Mouse (Mus musculus): ENCODE data around the gene Klf11.

DNA sequence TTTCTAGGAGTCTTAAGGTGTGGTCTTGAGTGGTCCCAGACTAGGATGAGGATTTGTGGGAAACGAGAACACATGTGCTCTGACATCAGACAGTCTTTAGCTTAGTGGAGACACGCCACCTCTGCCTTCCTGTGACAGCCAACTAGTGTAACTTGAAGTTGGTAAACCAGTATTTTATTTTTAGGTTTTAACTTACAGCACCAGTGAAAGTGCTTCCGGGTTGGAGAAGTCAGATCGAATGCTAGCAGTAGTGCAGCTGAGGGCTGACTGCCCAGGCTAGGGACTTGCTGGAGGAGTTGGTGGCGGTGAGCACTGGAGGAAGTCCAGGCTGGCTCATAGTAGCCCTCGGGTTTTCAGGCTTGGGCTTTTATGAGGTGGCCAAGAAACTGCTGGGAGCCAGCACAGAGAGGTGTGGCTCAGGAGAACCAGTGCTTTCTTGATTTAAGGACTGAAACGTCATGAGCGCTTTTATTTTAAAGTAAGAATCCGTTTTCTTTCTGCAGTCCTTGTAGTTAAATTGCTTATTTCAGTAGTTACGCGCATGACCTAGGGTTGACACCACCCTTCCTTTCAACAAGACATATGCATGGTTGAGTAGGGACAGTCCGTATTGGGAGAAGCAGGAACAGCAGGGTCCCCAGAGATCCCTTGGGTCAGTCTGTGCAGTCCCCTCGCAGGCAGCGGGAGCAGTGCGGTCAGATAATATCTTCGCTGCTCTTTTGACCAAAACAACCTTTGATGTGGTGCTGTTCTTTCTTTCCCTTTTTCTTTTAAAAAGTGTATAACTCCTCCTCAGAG, 3.2 kb downstream of the Klf11 start:
- TF ChIP-seq CTCF (IDR thresholded peaks at IDR 0.05; ENCODE audit: insufficient read depth, low read length), result no peak
- TF ChIP-seq POLR2A (IDR thresholded peaks at IDR 0.05; ENCODE audit: borderline replicate concordance, extremely low read depth, low read depth, low read length), result no peak
